Mouse (Mus musculus) urinary bladder, adult 2 months (tissue): Measurements from ENCODE around the gene Gmppa. TPM values are rescaled to one million over a fixed set of nuclear protein-coding genes. Genes with fewer than 3 reads are reported as not detected.

Experiments
- DNase-seq: peaks from one replicate; pipeline ENCODE4 v3.0.0; 2022; ENCODE audit warnings: low spot score
- polyA plus RNA-seq: library from polyadenylated mRNA; depleted of rRNA; stranded (reverse); fragments of >200 nt; gene quantifications from 2 replicates; pipeline ENCODE4 v1.2.3, GENCODE M21; 2012

Gene Gmppa
- polyA plus RNA-seq, 1 experiment, result 188 TPM

GRCm38 (mm10) chr1:75423780-75424390 is 11.8 kb upstream of the Gmppa start:
- DNase-seq, result no peak

DNA sequence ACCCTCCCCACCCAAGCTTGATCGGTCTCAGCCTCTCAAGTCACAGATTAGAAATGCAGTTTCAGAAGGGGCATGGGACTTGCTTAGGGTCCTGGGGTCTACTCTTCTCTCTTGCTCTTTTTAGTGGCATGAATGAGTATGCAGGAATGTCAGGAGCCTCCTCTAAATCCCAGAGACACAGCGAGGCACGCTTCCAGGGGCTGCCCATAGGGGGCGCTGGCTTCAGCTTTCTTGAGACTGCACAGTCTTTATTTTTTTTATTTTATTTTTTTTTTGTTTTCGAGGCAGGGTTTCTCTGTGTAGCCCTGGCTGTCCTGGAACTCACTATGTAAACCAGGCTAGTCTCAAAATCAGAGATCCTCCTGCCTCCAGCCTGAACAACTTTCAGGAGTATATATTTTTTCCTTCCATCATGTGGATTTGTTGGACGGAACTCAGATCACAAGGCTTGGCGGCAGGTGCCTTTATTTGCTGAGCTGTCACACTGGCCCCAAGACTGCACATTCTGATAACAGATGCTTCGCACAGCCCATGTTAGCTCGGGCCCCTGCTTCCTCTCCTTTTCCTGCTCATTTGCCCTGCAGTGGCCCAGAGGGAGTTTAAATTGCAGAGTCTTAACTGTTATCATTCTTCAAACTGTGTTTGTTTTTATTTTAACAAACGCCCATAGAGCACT is 9.8 kb upstream of the Gmppa start:
- DNase-seq, result no peak

DNA sequence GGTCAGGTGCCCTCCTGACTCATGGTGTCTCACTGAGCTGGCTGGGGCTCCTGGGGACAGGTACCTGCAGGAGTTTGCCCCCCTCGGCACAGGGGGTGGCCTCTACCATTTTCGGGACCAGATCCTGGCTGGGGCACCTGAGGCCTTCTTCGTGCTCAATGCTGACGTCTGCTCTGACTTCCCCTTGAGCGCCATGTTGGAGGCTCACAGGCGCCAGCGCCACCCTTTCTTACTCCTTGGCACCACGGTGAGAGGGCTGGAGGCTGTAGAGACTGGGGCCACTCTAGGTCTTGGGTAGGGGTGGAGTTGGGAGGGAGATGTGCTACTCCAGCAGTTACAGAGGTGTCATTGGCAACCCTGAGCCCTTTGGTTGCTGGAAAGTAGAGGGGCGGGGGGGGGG is 3.1 kb downstream of the Gmppa start:
- no peak for DNase-seq

DNA sequence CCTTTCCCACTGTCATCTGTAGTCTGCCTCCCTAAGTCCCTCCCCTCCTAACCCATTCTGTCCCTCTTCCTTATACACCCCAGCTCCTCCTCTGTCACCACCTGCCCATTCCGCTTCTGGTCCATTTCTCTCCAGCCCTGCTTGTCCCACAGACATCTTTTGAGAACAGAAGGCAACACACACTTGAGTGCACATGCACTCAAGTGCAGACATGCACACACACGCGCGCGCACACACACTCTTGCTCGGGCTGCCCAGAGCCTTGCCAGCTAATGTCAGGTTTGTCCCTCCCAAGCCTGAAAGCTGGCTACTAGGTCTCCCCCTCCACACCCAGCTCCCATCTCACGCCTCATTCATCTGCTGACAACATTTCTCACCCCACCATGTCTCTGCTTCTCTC is 4.9 kb downstream of the Gmppa start:
- DNase-seq, result no peak

DNA sequence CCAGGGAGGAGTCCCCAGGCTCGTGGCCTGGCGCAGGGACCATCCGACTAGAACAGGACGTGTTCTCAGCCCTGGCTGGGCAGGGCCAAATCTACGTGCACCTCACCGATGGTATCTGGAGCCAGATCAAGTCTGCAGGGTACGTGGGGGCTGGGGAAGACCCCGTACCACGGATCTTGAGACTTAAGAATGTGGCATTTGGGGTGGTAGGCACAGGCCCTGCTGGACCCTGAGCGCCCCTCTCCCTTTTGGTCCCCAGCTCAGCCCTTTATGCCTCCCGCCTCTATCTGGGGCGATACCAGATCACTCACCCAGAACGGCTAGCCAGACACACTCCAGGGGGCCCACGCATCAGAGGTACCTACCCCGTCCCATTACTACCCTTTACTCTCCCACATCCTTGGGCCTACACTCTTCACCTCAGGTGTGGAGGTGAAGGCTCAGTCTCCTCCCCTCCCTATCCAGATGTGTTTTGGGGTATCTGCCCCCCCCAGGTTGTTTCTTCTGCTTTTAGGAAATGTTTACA is 5.8 kb downstream of the Gmppa start:
- no peak for DNase-seq

DNA sequence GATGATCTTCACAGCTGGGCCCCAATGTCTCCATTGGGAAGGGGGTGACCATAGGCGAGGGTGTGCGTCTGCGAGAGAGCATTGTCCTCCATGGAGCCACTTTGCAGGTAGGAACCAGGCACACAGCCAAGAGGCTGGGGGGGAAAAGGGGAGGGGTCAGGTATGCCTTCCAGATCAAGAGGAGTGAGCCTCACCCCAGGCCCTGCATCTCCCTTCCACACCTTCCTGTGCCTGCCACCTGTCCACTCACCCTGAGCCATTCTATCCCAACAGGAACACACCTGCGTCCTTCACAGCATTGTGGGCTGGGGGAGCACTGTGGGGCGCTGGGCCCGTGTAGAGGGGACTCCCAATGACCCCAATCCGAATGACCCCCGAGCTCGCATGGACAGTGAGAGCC is 6.4 kb downstream of the Gmppa start:
- DNase-seq, result no peak

GRCm38 (mm10) chr1:75442811-75443210 is 7.1 kb downstream of the Gmppa start:
- no peak for DNase-seq

DNA sequence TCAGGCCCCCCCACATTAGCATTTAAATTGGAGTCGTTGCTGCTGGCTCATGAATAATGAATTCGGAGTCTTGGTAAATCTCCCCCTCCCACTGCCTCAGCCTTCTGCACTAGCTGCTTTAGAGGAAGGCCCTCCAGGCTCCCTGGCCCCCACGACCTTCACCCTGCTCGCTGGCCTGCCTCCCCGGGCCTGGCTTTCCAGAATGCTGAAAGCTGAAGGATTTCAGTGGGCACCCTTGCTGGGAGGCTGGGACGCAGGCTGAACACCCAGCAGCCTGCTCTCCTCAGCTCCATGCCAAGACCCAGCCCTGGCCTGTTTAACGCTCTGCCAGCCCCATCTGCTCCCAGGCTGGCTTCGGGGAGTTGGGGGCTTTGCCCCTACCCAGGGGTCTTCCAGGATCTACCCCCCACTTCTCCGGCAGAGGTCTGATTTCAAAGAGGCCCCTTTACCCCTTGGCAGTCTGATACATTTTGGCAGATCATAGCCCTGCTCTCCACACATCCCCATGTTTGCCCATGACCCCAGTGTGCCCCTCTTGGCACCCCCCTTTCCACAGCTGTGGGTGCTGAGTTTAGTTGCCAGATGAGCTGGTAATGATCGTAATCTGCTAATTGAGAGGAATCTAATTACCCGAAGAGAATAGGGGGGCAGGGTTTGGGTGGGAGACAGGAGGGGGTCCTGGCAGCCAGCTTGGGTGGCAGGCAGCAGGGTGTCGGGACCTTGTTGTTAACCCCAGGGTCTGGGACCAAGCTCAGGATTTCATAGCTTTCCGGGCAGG is 7.7 kb downstream of the Gmppa start:
- no peak for DNase-seq

DNA sequence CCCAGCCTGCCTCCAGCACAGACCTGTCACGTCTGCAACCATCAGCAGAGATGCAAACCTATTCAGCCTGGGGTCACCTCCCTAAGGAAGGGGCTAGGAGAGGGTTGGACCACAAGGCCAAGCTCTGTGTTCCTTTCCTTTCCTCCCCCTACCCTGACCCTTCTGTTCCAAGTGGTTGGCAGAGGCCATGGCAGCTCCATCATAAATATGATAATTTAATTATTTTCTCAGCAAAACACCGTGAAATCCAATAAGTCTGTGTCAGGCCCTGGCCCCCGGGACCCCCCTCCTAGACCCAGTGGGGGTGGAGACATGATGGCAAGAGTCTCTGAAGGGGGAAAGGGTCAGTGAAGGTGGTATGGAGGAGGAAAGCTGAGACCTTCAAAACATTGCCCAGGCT is 8.5 kb downstream of the Gmppa start:
- no peak for DNase-seq

DNA sequence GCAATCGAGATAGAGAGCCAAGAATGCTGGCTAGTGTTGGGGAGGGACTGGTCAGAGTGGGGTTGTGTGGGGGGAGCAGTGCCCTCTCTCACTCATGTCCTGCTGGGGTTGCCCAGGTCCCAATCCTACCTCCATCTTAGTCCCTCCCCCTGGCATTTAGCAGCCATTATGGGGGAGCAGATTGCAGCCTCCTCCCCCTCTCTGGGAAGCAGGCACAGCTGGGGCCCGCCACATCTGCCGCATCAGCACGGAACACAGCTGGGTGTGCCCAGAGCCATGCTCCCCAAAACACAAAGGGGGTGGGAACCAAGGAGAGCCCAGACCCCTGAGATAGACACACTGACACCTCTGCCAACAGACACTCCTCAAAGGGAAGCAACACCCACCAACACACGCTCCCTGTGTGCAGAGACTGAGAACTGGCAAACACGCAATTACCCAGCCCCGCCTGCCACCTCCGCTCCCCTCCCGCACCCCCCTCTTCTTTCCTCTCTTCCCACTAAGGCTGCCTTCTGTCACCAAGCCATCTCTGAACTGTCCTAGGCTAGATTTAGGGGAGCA is 9.5 kb downstream of the Gmppa start:
- DNase-seq, result no peak

DNA sequence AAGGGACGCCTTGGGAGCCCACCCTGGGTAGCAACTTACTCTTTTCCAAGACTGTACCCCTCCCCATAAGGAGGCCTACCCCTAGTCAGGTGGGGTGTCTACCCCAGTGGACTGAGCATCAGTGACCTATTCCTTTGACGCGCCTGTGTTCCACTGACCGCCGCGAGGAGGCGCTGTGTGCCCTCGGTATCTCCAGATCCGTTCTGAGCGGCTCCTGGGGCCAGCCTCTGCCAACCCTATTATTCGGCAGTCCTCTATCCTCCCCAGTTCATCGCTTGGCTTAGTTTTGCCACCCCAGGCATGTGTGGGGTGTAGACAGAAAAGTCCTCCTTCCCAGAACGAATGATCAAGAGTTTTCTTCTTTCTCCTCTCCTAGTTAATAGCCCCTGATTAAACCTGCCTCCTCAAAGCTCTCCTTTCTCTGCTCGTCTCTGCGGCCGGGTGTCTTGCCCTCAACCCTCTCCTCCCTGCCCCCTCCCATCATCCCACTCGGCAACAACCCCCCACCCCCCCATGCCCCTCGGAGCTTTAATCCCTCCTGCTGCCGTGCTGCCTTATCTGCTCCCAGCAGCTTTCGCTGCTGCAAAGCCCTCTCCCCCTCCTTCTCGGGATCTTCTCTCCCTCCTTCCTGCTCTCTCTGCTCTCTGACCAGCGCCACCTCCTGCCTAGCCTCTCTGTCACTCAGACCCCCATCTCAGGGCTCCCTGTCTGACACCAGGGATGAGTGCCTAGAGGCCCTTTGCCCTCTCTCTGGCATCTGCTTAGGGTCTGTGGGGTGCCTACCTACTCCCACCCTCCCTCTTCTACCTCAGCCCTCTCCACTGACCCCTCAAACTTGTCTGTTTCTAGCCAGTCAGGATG is 10.3 kb downstream of the Gmppa start:
- no peak for DNase-seq

DNA sequence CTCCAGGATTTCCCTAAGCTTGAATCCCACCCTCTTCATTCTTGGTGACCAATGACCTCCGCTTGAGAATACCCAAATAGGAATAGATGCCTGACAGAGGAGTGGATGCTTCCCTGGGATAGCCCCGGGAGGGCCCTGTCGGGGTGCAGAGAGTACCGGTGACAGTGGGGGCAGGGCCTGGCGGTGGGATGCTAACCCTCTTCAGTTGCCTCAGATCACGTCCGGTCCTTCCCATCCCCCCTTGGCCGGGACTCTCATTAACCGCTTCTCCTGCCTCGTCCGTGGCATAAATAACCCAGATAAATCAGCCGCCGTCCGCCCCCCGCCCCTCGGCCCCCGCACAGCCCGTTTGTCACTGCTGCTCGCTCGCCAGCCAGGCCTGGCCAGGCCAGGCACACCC is 10.9 kb downstream of the Gmppa start:
- no peak for DNase-seq

DNA sequence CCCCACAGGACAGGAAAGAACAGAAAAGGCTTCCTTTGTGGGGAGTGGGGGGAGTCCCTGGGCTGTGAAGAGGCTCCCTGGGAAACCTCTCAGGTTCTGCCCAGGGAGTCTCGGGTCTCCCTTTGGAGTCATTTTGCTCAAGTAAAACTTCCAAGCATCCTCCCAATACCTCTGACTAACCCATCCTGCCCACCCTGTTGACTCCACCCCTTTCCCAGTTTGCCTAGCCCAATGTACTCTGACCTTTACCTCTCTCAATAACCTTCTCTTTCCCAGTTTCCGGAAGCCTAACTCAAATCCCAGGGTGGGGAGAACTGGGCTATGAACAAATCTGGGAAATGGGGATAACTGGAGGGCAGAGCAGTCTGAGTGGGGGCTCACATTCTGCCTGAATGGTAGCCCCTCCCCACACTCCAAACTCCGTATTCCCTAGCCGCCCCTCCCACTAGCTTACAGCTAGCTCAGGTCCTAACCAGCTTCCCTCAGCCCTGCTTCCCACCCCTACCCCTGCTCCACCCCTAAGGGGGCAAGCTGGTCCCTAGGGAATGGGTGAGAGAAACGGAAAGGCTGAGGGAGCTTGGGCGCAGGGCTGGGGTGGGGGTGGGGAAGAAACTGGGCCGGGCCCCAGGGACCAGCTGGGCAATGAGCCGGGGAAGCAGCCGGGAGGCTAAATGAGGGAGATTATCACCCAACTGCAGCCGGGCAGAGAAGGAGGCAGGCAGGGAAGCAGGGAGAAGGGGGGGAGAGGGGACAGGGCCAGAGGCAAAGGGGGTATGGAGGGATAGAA is 11.7 kb downstream of the Gmppa start:
- no peak for DNase-seq

GRCm38 (mm10) chr1:75448052-75448431 is 12.3 kb downstream of the Gmppa start:
- no peak for DNase-seq

DNA sequence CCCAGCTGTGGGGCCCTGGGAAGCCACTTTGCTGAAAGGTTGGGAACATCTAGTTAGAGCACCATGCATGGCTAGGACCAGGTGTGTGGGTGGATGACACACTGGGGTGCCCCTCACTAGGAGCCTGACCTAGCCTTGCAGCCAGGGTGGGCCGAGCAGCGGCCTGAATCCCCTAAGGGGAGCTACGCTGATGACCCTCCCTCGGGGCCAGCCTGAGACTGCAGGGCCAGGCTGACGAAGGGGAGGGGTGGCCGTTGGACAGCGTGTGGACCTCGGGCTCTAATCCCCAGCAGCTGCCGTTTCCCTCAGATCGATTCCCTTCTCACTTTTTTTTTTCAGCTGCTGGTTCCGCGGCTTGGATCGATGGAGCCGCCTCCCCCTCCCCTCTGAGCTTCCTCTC is 13.2 kb downstream of the Gmppa start:
- DNase-seq, result no peak

DNA sequence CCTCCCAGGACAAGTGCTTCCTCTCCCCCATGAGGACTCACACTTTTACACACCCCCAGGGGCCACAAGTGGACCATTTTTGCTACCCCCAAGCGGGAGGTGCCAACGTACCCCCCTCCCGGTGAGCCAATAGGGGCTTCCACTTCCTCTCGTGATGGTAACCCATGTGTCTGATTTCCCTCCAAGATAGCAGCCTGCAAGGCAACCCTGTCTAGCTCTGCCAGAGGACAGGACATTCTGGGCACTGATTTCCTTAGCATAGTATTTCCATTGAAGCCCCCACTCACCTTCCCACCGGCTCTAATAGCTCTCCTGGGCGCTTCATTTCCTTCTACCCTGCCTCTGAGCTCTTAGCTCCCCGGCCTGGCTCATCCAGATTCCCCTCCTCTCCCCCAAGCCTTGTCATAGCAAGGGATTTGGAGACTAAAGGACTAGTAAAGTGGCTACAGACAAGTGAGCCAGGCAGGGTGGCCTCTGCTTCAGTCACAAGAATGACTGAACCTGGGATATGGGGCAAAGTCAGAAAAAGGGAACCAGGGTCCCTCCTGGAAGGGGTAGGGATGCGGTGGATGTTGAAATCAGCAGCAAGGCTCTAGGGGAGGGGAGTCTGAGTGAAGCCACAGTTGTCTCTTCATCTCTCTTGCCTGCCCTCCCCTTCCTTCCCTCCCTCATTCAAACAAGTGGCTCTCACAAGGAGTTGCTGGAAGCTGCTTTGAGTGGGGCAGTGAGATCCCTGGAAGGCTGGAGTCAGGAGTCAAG is 13.8 kb downstream of the Gmppa start:
- no peak for DNase-seq

- no peak for DNase-seq
These were observed 14.7 kb downstream of the Gmppa start, which contains the start of gene Asic4 for GRCm38 (mm10) chr1:75450314-75451005. Gene Asic4 (plus strand): TSS chr1:75450436.

DNA sequence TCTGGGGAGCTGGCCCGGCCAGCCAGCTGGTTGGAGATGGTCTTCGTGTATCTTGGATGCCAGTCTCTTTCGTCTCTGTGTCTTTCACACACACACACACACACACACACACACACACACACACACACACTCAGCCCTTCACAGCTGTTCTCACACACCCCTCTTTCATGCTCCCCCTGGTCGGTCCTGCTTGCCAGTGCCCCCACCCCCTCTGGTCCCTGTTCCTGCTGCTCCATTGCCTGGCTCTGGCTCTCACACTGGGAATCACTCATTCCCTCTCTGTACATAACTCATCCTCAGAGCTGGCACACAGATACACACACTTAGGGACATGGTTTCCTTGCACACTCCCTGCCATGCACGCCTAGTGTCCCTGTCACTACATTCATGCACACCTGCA is 16.2 kb downstream of the Gmppa start:
- no peak for DNase-seq

GRCm38 (mm10) chr1:75455433-75455832 is 19.7 kb downstream of the Gmppa start:
- DNase-seq, result no peak
